Mouse (Mus musculus) liver, embryonic 15.5 days (tissue): ENCODE data around the gene Ctsd. TPM values are rescaled to one million over a fixed set of nuclear protein-coding genes. Genes with fewer than 3 reads are reported as not detected.

Source experiments
- ATAC-seq: fragments of 200-750 bp; cut with Nextera tagmentation; 2 replicates; pipeline ENCODE4 v1.8.0; 2017; ENCODE audit warnings: moderate number of reproducible peaks, mild to moderate bottlenecking, moderate library complexity; ENCODE audit not compliant: insufficient read depth
- H3K27ac ChIP-seq: fragments of 300-500 bp; sonication (generic); replicated peaks from 2 replicates; pipeline ENCODE4 v1.5.1; 2015; ENCODE audit warnings: mild to moderate bottlenecking, inconsistent platforms
- H3K27me3 ChIP-seq: fragments of 300-500 bp; sonication (generic); 2 replicates; pipeline ENCODE4 v1.6.1; 2015; ENCODE audit warnings: mild to moderate bottlenecking, inconsistent platforms
- H3K36me3 ChIP-seq: fragments of 300-500 bp; sonication (generic); replicated peaks from 2 replicates; pipeline ENCODE4 v1.6.1; 2015; ENCODE audit warnings: moderate library complexity, mild to moderate bottlenecking, inconsistent platforms
- H3K4me1 ChIP-seq: fragments of 300-500 bp; sonication (generic); replicated peaks from 2 replicates; pipeline ENCODE4 v1.6.1; 2015; ENCODE audit warnings: inconsistent platforms
- H3K4me2 ChIP-seq: fragments of 300-500 bp; sonication (generic); 2 replicates; pipeline ENCODE4 v1.6.1; 2015; ENCODE audit warnings: moderate library complexity, mild to moderate bottlenecking, inconsistent platforms
- H3K4me3 ChIP-seq: fragments of 300-500 bp; sonication (generic); replicated peaks from 2 replicates; pipeline ENCODE4 v1.5.1; 2015; ENCODE audit warnings: mild to moderate bottlenecking, inconsistent platforms
- H3K9ac ChIP-seq: fragments of 300-500 bp; sonication (generic); 2 replicates; pipeline ENCODE4 v1.6.1; 2015; ENCODE audit warnings: moderate library complexity, mild to moderate bottlenecking, inconsistent platforms
- H3K9me3 ChIP-seq: fragments of 300-500 bp; sonication (generic); replicated peaks from 2 replicates; pipeline ENCODE4 v1.6.1; 2016; ENCODE audit warnings: inconsistent platforms
- WGBS: fragments of 180-500 bp; shearing (Covaris S2); methylation state at CpG from one replicate; pipeline ENCODE4 v1.1.7; 2015; ENCODE audit warnings: mixed read lengths; ENCODE audit not compliant: insufficient replicate concordance; 5-methylcytosine and 5-hydroxymethylcytosine counted together
- polyA plus RNA-seq: library from polyadenylated mRNA; unstranded; fragments of >200 nt; fragmentation: Nextera tagmentation; extraction: Ambion mirVana; gene quantifications from 2 replicates; pipeline ENCODE4 v1.2.1, GENCODE M21; 2015

The Ctsd gene
- polyA plus RNA-seq, 1 experiment from 2014 or later: 377 TPM

- no peaks in the 10 kb centered on the region for H3K36me3 ChIP-seq
- no peaks in the 10 kb centered on the region for H3K27me3 ChIP-seq
- H3K4me2 ChIP-seq: no peak overlapping the region
- H3K4me1 ChIP-seq: peaks cover 68% of the 10 kb centered on the region
- H3K9me3 ChIP-seq: no peaks in the 10 kb centered on the region
- 15% methylated on average over 1 of the region's 1 CpGs for WGBS
- H3K27ac ChIP-seq: peak overlapping the region; percentile 60
- H3K4me3 ChIP-seq: no peak overlapping the region
- no peak overlapping the region for H3K9ac ChIP-seq
- 0 out of 2 replicates have a peak, but pooled peaks have one; percentile 7 for ATAC-seq
Measured at GRCm38 (mm10) chr7:142399250-142399649, 11.4 kb upstream of the Ctsd start.

DNA sequence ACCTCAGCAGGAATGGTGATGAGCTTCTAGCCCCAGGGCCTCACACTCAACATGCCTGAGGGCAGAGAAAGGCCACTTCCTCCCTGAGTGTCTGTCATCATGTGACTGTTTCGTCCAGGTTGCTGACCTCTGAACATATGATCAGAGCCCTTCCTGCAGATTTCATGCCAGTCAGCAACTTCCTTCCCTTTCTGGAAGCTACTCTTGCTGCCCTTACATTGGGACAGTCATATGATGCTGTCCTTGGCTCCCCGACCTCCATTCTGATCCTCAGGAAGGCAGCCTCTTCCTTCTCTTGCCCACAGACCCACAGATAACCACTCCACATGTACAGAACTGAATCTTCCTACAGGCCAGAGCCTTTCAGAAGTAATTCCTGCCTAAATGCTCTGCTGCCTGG, 10.2 kb upstream of the Ctsd start:
- peak overlapping the region; percentile 53 for H3K27ac ChIP-seq
- 0 out of 2 replicates have a peak, but pooled peaks have one; percentile 5 for ATAC-seq

DNA sequence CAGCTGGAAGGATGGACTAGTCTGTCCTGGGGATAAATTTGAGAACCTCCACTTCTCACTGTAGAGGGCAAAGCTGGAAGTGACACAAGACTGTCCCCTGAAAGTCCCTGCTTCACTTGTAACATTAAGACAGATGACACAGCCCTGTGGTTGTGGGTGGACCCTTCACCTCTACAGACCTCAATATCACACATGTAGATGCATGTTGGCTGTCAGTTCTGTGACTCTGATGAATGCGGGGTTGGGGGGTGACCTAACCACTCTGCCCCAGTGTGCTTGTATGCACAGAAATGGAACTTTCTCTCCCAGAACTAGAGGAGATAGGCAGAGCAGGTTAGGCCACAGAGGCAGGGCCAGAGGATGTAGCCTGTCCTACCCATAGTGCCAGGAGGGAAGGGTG, 8.8 kb upstream of the Ctsd start:
- H3K27ac ChIP-seq: peak overlapping the region; percentile 53; the same call in 1 of the 2 replicates
- no peak for ATAC-seq
- H3K9ac ChIP-seq: no peak overlapping the region
- H3K36me3 ChIP-seq: no peaks in the 10 kb centered on the region
- no peaks in the 10 kb centered on the region for H3K27me3 ChIP-seq
- H3K4me2 ChIP-seq: no peak overlapping the region
- H3K4me3 ChIP-seq: no peak overlapping the region
- no peaks in the 10 kb centered on the region for H3K9me3 ChIP-seq
- peaks cover 85% of the 10 kb centered on the region for H3K4me1 ChIP-seq
- WGBS: 94% methylated on average over 1 of the region's 1 CpGs

More for the DNA sequence above, 10.2 kb upstream of the Ctsd start:
- Histone ChIP-seq H3K9me3 (no peaks in the 10 kb centered on the region), H3K4me2 (no peak overlapping the region), H3K4me3 (no peak overlapping the region), H3K27me3 (no peaks in the 10 kb centered on the region), H3K36me3 (no peaks in the 10 kb centered on the region), H3K4me1 (peaks cover 75% of the 10 kb centered on the region), H3K9ac (no peak overlapping the region)
- WGBS: 21% methylated on average over 2 of the region's 2 CpGs

GRCm38 (mm10) chr7:142395472-142395871, 7.6 kb upstream of the Ctsd start:
- H3K27me3 ChIP-seq: no peaks in the 10 kb centered on the region
- H3K36me3 ChIP-seq: no peaks in the 10 kb centered on the region
- no peaks in the 10 kb centered on the region for H3K9me3 ChIP-seq
- H3K4me3 ChIP-seq: no peak overlapping the region
- peaks cover 93% of the 10 kb centered on the region for H3K4me1 ChIP-seq
- peak overlapping the region; percentile 84 for H3K27ac ChIP-seq
- peak; percentile 29 for ATAC-seq
- 16% methylated on average over 4 of the region's 4 CpGs for WGBS
- no peak overlapping the region for H3K9ac ChIP-seq
- no peak overlapping the region for H3K4me2 ChIP-seq

DNA sequence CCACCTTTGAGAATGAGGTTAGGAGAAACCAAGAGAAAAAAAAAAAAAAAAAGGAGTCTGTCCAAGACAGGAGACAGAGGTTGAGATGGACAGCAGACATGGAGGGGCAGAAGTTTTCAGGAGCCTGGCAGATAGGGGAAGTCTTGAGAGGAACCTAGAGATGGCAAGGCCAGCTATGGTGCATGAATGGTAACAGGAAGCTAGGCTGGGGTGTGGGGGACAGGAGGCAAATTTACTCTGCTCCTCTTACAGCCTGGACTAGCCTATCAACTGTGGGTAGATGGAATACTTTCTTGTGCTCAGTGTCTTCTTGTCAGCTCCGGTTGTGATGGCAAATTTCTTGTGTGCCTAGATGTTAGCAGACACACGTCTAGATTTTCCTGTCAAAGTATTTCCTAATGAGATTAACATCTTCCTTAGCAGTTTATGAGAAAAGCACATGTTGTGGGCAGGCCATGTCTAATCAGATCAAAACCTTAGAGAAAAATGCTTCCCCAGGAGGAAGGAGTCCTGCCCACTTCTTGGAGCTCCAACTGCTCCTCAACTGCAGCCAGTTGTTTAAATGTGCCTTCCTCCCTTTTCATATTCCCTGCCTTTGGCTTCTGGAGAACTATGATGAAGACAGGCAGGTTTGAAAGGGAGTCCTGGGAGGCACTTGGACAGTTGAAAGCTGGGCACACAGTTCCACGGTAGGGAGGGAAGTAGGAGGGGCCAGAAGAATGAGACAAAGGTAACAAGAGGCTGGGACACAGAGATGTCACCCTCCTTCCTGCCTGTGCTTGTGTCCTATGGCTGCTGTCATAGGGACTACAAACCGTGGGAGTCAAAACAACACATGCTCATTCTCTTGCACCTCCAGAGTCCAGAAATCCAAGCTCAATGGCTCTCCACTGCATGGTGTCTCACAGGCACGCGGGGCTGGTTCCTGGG, 6.7 kb upstream of the Ctsd start:
- no peak overlapping the region for H3K4me2 ChIP-seq
- no peak overlapping the region for H3K4me3 ChIP-seq
- H3K4me1 ChIP-seq: peaks cover 88% of the 10 kb centered on the region
- 39% methylated on average over 6 of the region's 6 CpGs for WGBS
- H3K27ac ChIP-seq: peak overlapping the region; percentile 84
- no peak for ATAC-seq
- H3K9ac ChIP-seq: no peak overlapping the region
- H3K27me3 ChIP-seq: no peaks in the 10 kb centered on the region
- no peaks in the 10 kb centered on the region for H3K9me3 ChIP-seq
- no peaks in the 10 kb centered on the region for H3K36me3 ChIP-seq

DNA sequence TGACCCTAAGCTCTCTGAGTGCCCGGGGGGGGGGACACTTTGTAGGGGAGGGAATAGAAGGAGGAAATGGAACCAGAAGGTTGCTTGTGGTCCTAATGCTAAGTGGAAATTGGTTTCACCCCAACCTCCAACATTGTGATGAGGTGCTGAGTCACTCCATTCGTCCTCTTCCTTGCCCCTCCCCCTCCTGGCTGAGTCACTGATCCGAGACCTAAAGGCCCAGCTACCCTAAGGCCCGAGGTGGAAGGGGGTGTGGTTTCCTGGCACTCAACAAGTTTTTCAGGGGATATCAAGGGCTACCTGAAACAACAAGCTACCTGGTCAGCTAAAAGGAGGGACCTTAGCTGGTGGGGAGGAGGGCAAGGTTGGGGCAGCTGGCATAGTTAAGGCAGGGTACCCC, 5.4 kb upstream of the Ctsd start:
- H3K27me3 ChIP-seq: no peaks in the 10 kb centered on the region
- peak; percentile 82 for ATAC-seq
- H3K36me3 ChIP-seq: no peaks in the 10 kb centered on the region
- H3K4me2 ChIP-seq: peak overlapping the region; percentile 48
- peaks cover 86% of the 10 kb centered on the region for H3K4me1 ChIP-seq
- peak overlapping the region; percentile 84 for H3K27ac ChIP-seq
- no peaks in the 10 kb centered on the region for H3K9me3 ChIP-seq
- WGBS: 12% methylated on average over 4 of the region's 4 CpGs
- H3K9ac ChIP-seq: 0 out of 2 replicates have a peak overlapping the region, but pooled peaks have one; percentile 26
- H3K4me3 ChIP-seq: no peak overlapping the region

GRCm38 (mm10) chr7:142391609-142392008, 3.8 kb upstream of the Ctsd start:
- 59% methylated on average over 4 of the region's 4 CpGs for WGBS
- Histone ChIP-seq H3K4me3 (no peak overlapping the region), H3K9me3 (no peaks in the 10 kb centered on the region), H3K36me3 (no peaks in the 10 kb centered on the region), H3K27me3 (no peaks in the 10 kb centered on the region), H3K27ac (peak overlapping the region; percentile 84), H3K4me1 (peaks cover 81% of the 10 kb centered on the region), H3K4me2 (no peak overlapping the region), H3K9ac (no peak overlapping the region)
- no peak for ATAC-seq

DNA sequence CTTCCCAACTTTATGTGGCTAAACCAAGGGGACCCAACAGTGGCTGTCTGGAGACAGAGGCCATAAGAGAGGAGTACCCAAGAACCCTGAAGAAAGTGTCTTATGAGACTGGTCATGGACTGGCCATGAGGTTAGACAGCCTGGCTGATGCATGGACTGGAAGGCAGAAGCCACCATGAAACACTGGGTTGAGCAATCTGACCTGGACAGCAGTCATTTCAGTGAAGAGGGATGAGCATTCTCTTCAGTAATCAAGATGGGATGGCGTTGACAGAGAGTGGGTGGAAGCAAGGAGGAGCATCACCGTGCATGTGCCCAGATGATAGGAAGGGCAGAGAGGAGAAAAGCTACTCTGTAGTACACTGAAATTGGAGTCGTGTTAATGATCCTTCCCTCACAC, 3.3 kb upstream of the Ctsd start:
- H3K4me1 ChIP-seq: peaks cover 81% of the 10 kb centered on the region
- no peaks in the 10 kb centered on the region for H3K9me3 ChIP-seq
- no peaks in the 10 kb centered on the region for H3K36me3 ChIP-seq
- H3K4me3 ChIP-seq: no peak overlapping the region
- no peak overlapping the region for H3K9ac ChIP-seq
- whole genome bisulfite sequencing: 48% methylated on average over 3 of the region's 3 CpGs
- H3K4me2 ChIP-seq: no peak overlapping the region
- H3K27ac ChIP-seq: peak overlapping the region; percentile 66
- H3K27me3 ChIP-seq: no peaks in the 10 kb centered on the region
- no peak for ATAC-seq

GRCm38 (mm10) chr7:142389961-142390650, 2.3 kb upstream of the Ctsd start:
- H3K27ac ChIP-seq: peak overlapping the region; percentile 95

DNA sequence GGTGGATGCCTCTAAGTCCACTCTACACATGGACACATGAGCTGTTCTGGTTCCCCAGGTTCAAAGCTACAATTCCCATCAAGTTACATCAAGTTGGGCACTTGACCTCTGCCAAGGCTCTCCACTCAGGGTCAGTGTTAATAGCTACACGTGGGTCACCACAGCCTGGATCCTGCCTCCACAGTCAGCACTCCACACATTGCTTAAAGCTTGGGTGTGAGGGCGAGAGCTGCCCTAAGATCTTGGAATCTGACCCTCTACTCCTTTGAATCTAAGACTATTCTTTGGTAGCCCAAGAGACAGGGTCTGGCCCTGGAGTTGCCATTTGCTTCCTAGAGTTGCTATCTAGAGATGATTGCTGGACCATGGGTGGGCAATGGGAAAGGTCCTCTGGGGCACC, 902 bp upstream of the Ctsd start:
- no peak for ATAC-seq
- H3K4me3 ChIP-seq: no peak overlapping the region
- H3K27ac ChIP-seq: peak overlapping the region; percentile 95
- peaks cover 81% of the 10 kb centered on the region for H3K4me1 ChIP-seq
- H3K9me3 ChIP-seq: no peaks in the 10 kb centered on the region
- WGBS: 87% methylated on average over 2 of the region's 2 CpGs
- H3K9ac ChIP-seq: no peak overlapping the region
- H3K27me3 ChIP-seq: no peaks in the 10 kb centered on the region
- no peak overlapping the region for H3K4me2 ChIP-seq
- peaks cover 21% of the 10 kb centered on the region for H3K36me3 ChIP-seq

More at GRCm38 (mm10) chr7:142389961-142390650, 2.3 kb upstream of the Ctsd start:
- peaks cover 7% of the 10 kb centered on the region for H3K36me3 ChIP-seq
- peaks cover 81% of the 10 kb centered on the region for H3K4me1 ChIP-seq
- H3K27me3 ChIP-seq: no peaks in the 10 kb centered on the region
- no peak overlapping the region for H3K4me3 ChIP-seq
- H3K9me3 ChIP-seq: no peaks in the 10 kb centered on the region
- no peak overlapping the region for H3K4me2 ChIP-seq
- WGBS: 66% methylated on average over 3 of the region's 3 CpGs
- no peak for ATAC-seq
- H3K9ac ChIP-seq: no peak overlapping the region

DNA sequence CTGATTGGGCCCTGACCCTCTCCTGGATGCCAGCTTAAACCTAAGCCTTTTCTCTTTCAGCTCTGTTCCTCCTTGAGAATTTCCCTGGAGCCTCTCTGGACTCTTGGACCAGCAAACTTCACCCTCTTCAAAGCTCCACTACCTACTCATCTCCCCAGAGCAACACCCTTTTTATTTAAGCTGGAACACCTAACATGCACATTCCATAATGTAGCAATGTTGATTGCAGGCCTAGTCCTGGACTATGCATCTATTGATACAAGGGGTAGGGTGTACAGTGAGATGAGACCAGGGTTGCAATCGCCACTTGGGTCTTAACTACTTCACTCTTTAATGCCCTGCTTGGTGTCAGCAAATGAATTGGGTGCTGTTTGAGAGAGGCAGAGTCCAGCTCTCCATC, 360 bp upstream of the Ctsd start:
- peak overlapping the region; percentile 95 for H3K27ac ChIP-seq
- H3K9me3 ChIP-seq: no peaks in the 10 kb centered on the region
- H3K4me1 ChIP-seq: peaks cover 81% of the 10 kb centered on the region
- no peak for ATAC-seq
- H3K27me3 ChIP-seq: no peaks in the 10 kb centered on the region
- peak overlapping the region; percentile 92 for H3K4me2 ChIP-seq
- H3K36me3 ChIP-seq: peaks cover 26% of the 10 kb centered on the region
- H3K9ac ChIP-seq: peak overlapping the region; percentile 96; the same call in 1 of the 2 replicates
- H3K4me3 ChIP-seq: peak overlapping the region; percentile 88
- WGBS: 78% methylated on average over 1 of the region's 1 CpGs
